Mouse (Mus musculus): ENCODE results near the gene Hmgb2. TPM values are rescaled to one million over a fixed set of nuclear protein-coding genes. Genes with fewer than 3 reads are reported as not detected.

Hmgb2 gene
- total and polyA plus RNA-seq, 2 experiments from 2014 or later = 27.8 to 74.8 TPM

GRCm38 (mm10) chr8:57479700-57480099 lies 32.0 kb upstream of the Hmgb2 start:
- Histone ChIP-seq H3K4me2 (ENCODE audit: low read depth) (no peak overlapping the region), H3K4me1 (ENCODE audit: insufficient read depth) (no peaks in the 10 kb centered on the region), H3K9ac (no peak overlapping the region), H3K4me3 (ENCODE audit: low read depth, low read length) (no peak overlapping the region), H3K36me3 (ENCODE audit: insufficient read depth) (peaks cover 13% of the 10 kb centered on the region), H3K9me3 (ENCODE audit: low read length) (no peaks in the 10 kb centered on the region), H3K27me3 (ENCODE audit: insufficient read depth, low read length) (no peaks in the 10 kb centered on the region), H3K27ac (ENCODE audit: low read depth, low read length) (no peak overlapping the region)
- ATAC-seq (no peak), DNase-seq (no peak)
- no peak for TF ChIP-seq CTCF (IDR thresholded peaks at IDR 0.05; ENCODE audit: low read depth)
- WGBS = 94% methylated on average over 8 of the region's 8 CpGs

DNA sequence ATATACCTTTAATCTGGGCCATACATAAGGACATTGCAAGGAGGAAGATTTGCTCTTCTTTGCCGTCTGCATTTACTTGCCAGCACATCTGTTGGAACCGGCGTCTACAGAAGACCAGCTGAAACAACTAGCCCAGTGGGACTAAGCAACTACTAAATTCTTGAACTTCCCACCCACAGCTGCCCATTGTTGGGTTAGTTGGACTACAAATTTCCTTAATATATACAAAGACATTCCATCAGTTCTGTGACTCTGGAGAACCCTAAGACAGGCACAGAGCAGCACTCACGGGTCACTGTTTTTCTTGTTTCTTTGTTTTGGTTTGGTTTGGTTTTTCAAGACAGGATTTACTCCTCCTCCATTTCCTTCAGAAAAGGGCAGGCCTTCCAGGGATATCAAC lies 31.1 kb upstream of the Hmgb2 start:
- Histone ChIP-seq H3K36me3 (ENCODE audit: insufficient read depth) (peaks cover 13% of the 10 kb centered on the region), H3K4me3 (ENCODE audit: low read depth, low read length) (no peak overlapping the region), H3K9me3 (ENCODE audit: low read length) (no peaks in the 10 kb centered on the region), H3K27ac (ENCODE audit: low read depth, low read length) (no peak overlapping the region), H3K9ac (no peak overlapping the region), H3K4me2 (ENCODE audit: low read depth) (no peak overlapping the region), H3K27me3 (ENCODE audit: insufficient read depth, low read length) (no peaks in the 10 kb centered on the region), H3K4me1 (ENCODE audit: insufficient read depth) (peaks cover 7% of the 10 kb centered on the region; the same call in 1 of the 2 replicates)
- no peak for ATAC-seq
- WGBS = 84% methylated on average over 4 of the region's 4 CpGs
- no peak for DNase-seq
- no peak for TF ChIP-seq CTCF (IDR thresholded peaks at IDR 0.05; ENCODE audit: low read depth)

DNA sequence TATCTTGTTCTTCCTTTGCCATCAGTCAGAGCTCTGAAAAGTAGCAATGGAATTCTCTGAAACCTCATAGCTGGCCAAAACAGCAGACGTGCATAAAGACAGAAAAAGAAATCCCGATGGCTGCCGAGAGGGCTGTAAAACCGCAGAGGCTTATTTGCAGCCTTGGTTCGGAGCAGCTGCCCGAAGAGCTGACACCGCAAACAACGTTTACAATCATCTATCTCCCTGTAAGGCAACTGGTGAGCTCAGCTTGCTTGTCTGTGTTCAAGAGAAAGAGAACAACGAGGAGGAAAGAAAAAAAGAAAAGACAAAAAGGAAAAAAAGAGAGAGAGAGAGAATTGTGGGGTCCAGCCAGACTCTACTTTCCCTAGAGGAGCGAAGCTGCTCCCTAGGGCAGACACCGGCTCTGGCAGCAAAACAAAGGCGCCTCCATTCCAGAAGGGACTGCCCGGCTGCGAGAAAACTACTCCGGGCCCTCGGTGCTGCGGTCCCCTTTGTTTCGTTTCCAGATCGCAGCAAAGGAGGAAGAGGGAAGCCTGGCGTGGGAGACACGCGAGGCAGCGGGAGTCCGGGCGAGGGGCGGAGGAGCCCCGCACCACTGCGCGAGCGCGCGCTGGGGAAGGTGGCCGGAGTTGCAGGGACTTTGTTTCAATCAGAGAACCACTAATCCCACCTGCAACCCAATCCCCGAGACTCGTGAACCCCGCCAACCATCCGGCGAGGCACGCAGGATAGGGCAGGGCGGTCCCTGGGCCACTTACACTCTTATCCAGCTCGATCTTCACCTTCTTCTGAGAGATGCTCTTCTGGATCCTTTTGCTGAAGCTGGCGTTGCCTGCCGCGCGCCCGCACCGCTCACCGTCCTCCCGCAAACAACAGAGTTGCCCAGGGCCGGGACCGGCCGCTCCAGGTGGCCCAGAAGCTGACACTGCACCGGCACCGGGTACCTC lies 24.9 kb upstream of the Hmgb2 start:
- Histone ChIP-seq H3K9ac (peak overlapping the region; percentile 81), H3K27ac (ENCODE audit: low read depth, low read length) (peak overlapping the region; percentile 96), H3K4me2 (ENCODE audit: low read depth) (peak overlapping the region; percentile 78), H3K27me3 (ENCODE audit: insufficient read depth, low read length) (no peaks in the 10 kb centered on the region), H3K9me3 (ENCODE audit: low read length) (no peaks in the 10 kb centered on the region), H3K4me1 (ENCODE audit: insufficient read depth) (peaks cover 9% of the 10 kb centered on the region; the same call in 1 of the 2 replicates), H3K4me3 (ENCODE audit: low read depth, low read length) (peak overlapping the region; percentile 94), H3K36me3 (ENCODE audit: insufficient read depth) (peaks cover 6% of the 10 kb centered on the region; the same call in 1 of the 2 replicates)
- WGBS = under 1% methylated on average over 54 of the region's 54 CpGs
- DNase-seq (peak; percentile 76), ATAC-seq (peak; percentile 17)
- TF ChIP-seq CTCF (IDR thresholded peaks at IDR 0.05; ENCODE audit: low read depth) = peak; percentile 25; the same call in 1 of the 2 replicates

DNA sequence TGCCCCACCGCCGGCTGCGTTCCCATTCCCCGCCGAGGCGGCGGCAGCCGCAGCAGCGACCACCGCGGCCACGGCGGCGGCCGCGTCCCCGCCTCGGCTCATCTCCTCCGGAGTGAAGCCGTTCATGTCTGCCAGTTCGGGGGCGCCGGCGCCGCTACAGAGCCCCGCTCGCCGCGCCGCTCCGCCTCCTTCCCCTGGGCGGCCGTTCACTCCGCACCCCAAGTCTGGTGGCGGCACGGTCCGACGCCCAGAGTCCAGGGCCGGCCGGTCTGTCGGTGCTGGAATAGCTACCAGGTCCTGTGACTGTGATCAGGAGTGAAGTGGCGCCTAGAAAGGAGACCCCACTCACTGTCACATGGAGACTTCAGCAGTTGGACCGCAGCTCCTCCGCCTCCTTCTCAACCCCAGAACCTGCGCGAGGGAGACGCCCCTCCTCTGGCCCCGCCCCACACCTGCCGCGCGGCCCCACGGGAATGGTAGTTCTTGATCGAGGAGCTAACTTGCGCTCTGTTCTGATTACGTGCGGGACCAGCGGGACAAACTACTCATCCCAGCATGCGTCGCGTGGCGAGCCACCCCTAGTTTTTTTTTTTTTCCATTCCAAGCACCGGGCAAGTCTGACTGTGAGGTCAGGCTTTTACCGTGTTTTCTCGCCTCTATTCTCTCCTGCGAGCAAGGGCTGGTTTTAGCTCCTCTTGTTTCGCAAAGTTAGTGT lies 24.1 kb upstream of the Hmgb2 start, which contains the start of gene Sap30:
Gene Sap30 (minus strand): TSS at position 420 of the 715 bp plus-strand sequence.
- 1% methylated on average over 60 of the region's 66 CpGs for WGBS
- ATAC-seq (peak; percentile 97), DNase-seq (peak; percentile 97)
- Histone ChIP-seq H3K4me2 (ENCODE audit: low read depth) (peak within 1 kb of the TSS; percentile 78), H3K9ac (peak within 1 kb of the TSS; percentile 81), H3K27ac (ENCODE audit: low read depth, low read length) (peak within 1 kb of the TSS; percentile 96), H3K9me3 (ENCODE audit: low read length) (no peaks in the 10 kb centered on the region), H3K4me3 (ENCODE audit: low read depth, low read length) (peak within 1 kb of the TSS; percentile 94), H3K4me1 (ENCODE audit: insufficient read depth) (peaks cover 9% of the 10 kb centered on the region; the same call in 1 of the 2 replicates), H3K27me3 (ENCODE audit: insufficient read depth, low read length) (no peaks in the 10 kb centered on the region), H3K36me3 (ENCODE audit: insufficient read depth) (no peaks in the 10 kb centered on the region)
- no peak for TF ChIP-seq CTCF (IDR thresholded peaks at IDR 0.05; ENCODE audit: low read depth)

- 1% methylated on average over 25 of the region's 25 CpGs for WGBS
- Histone ChIP-seq H3K27me3 (ENCODE audit: insufficient read depth, low read length) (no peaks in the 10 kb centered on the region), H3K9ac (peak overlapping the region; percentile 40; the same call in 1 of the 2 replicates), H3K4me2 (ENCODE audit: low read depth) (peak overlapping the region; percentile 78), H3K9me3 (ENCODE audit: low read length) (no peaks in the 10 kb centered on the region), H3K36me3 (ENCODE audit: insufficient read depth) (no peaks in the 10 kb centered on the region), H3K27ac (ENCODE audit: low read depth, low read length) (peak overlapping the region; percentile 54; the same call in 1 of the 2 replicates), H3K4me1 (ENCODE audit: insufficient read depth) (peaks cover 9% of the 10 kb centered on the region; the same call in 1 of the 2 replicates), H3K4me3 (ENCODE audit: low read depth, low read length) (peak overlapping the region; percentile 94)
- ATAC-seq (peak; percentile 27), DNase-seq (peak; percentile 83)
- no peak for TF ChIP-seq CTCF (IDR thresholded peaks at IDR 0.05; ENCODE audit: low read depth)
Measured at GRCm38 (mm10) chr8:57488312-57488765, 23.4 kb upstream of the Hmgb2 start.

- Histone ChIP-seq H3K9ac (no peak overlapping the region), H3K9me3 (ENCODE audit: low read length) (no peaks in the 10 kb centered on the region), H3K4me2 (ENCODE audit: low read depth) (no peak overlapping the region), H3K4me1 (ENCODE audit: insufficient read depth) (peaks cover 9% of the 10 kb centered on the region; the same call in 1 of the 2 replicates), H3K27ac (ENCODE audit: low read depth, low read length) (no peak overlapping the region), H3K27me3 (ENCODE audit: insufficient read depth, low read length) (no peaks in the 10 kb centered on the region), H3K36me3 (ENCODE audit: insufficient read depth) (no peaks in the 10 kb centered on the region), H3K4me3 (ENCODE audit: low read depth, low read length) (no peak overlapping the region)
- 100% methylated on average over 1 of the region's 1 CpGs for WGBS
- no peak for ATAC-seq
- no peak for TF ChIP-seq CTCF (IDR thresholded peaks at IDR 0.05; ENCODE audit: low read depth)
- no peak for DNase-seq
Measured at GRCm38 (mm10) chr8:57489366-57489765, 22.3 kb upstream of the Hmgb2 start.
